Mouse (Mus musculus) forebrain, embryonic 11.5 days (tissue): ENCODE results near the gene Dtnbp1. TPM values are rescaled to one million over a fixed set of nuclear protein-coding genes. Genes with fewer than 3 reads are reported as not detected.
A peak's percentile ranks its signal among the peaks of the same experiment; 100 is the strongest.

Source experiments
- ATAC-seq: fragments of 200-750 bp; cut with Nextera tagmentation; replicated peaks from 2 replicates; pipeline ENCODE4 v1.8.0; 2017; ENCODE audit warnings: moderate TSS enrichment; ENCODE audit not compliant: low FRiP score
- DNase-seq: peaks from one replicate; pipeline ENCODE4 v3.0.0-alpha.2; 2017; ENCODE audit warnings: low spot score
- H3K27ac ChIP-seq: fragments of 300-500 bp; sonication (generic); 2 replicates; pipeline ENCODE4 v1.5.1; 2014; ENCODE audit warnings: low read depth, low read length
- H3K27me3 ChIP-seq: fragments of 300-500 bp; sonication (generic); 2 replicates; pipeline ENCODE4 v1.6.1; 2014; ENCODE audit warnings: mild to moderate bottlenecking, low read length, mixed read lengths; ENCODE audit not compliant: control insufficient read depth, insufficient read depth
- H3K36me3 ChIP-seq: fragments of 300-500 bp; sonication (generic); 2 replicates; pipeline ENCODE4 v1.6.1; 2014; ENCODE audit warnings: mild to moderate bottlenecking, low read length, moderate library complexity, mixed read lengths; ENCODE audit not compliant: control insufficient read depth, insufficient read depth
- H3K4me1 ChIP-seq: fragments of 300-500 bp; sonication (generic); replicated peaks from 2 replicates; pipeline ENCODE4 v1.6.1; 2014; ENCODE audit warnings: low read length, mixed read lengths; ENCODE audit not compliant: control insufficient read depth, insufficient read depth
- H3K4me2 ChIP-seq: fragments of 300-500 bp; sonication (generic); 2 replicates; pipeline ENCODE4 v1.6.1; 2014; ENCODE audit warnings: low read depth, mild to moderate bottlenecking, low read length, moderate library complexity, mixed read lengths; ENCODE audit not compliant: severe bottlenecking
- H3K4me3 ChIP-seq: fragments of 300-500 bp; sonication (generic); 2 replicates; pipeline ENCODE4 v1.5.1; 2014; ENCODE audit warnings: low read depth, low read length
- H3K9ac ChIP-seq: fragments of 300-500 bp; sonication (generic); 2 replicates; pipeline ENCODE4 v1.6.1; 2014; ENCODE audit warnings: low read length
- H3K9me3 ChIP-seq: fragments of 300-500 bp; sonication (generic); 2 replicates; pipeline ENCODE4 v1.6.1; 2016; ENCODE audit warnings: low read length, mixed read lengths; ENCODE audit not compliant: control insufficient read depth
- WGBS: fragments of 180-500 bp; shearing (Covaris S2); extraction: QIAGEN DNeasy Blood & Tissue Kit; methylation state at CpG from one replicate; pipeline ENCODE4 v1.1.7; 2014; 5-methylcytosine and 5-hydroxymethylcytosine counted together
- polyA plus RNA-seq: library from polyadenylated mRNA; unstranded; fragments of >200 nt; fragmentation: Nextera tagmentation; extraction: Ambion mirVana; gene quantifications from 2 replicates; pipeline ENCODE4 v1.2.1, GENCODE M21; 2014

The Dtnbp1 gene
- polyA plus RNA-seq, 1 experiment from 2014 or later, result 73.3 TPM

- no peak overlapping the region for H3K4me2 ChIP-seq
- H3K9me3 ChIP-seq, result no peaks in the 10 kb centered on the region
- peaks cover 12% of the 10 kb centered on the region for H3K36me3 ChIP-seq
- no peak for DNase-seq
- no peaks in the 10 kb centered on the region for H3K27me3 ChIP-seq
- 89% methylated on average over 5 of the region's 5 CpGs for WGBS
- H3K4me1 ChIP-seq, result no peaks in the 10 kb centered on the region
- no peak for ATAC-seq
- H3K9ac ChIP-seq, result no peak overlapping the region
- H3K27ac ChIP-seq, result no peak overlapping the region
- H3K4me3 ChIP-seq, result no peak overlapping the region
These were observed 86.6 kb downstream of the Dtnbp1 start for GRCm38 (mm10) chr13:44915382-44915781.

- DNase-seq, result no peak
- H3K9ac ChIP-seq, result no peak overlapping the region
- H3K36me3 ChIP-seq, result peaks cover 12% of the 10 kb centered on the region
- H3K27me3 ChIP-seq, result no peaks in the 10 kb centered on the region
- WGBS, result 65% methylated on average over 7 of the region's 7 CpGs
- H3K4me1 ChIP-seq, result 0 out of 2 replicates have a peak, but pooled peaks cover under 1% of the 10 kb centered on the region
- ATAC-seq, result no peak
- H3K4me2 ChIP-seq, result no peak overlapping the region
- no peak overlapping the region for H3K27ac ChIP-seq
- no peak overlapping the region for H3K4me3 ChIP-seq
- H3K9me3 ChIP-seq, result no peaks in the 10 kb centered on the region
These were observed 88.4 kb downstream of the Dtnbp1 start for GRCm38 (mm10) chr13:44913560-44913959.

GRCm38 (mm10) chr13:44912851-44913250, 89.1 kb downstream of the Dtnbp1 start:
- no peak overlapping the region for H3K4me3 ChIP-seq
- WGBS, result 98% methylated on average over 2 of the region's 2 CpGs
- no peaks in the 10 kb centered on the region for H3K9me3 ChIP-seq
- H3K4me2 ChIP-seq, result no peak overlapping the region
- no peak overlapping the region for H3K27ac ChIP-seq
- peaks cover 12% of the 10 kb centered on the region for H3K36me3 ChIP-seq
- no peak overlapping the region for H3K9ac ChIP-seq
- DNase-seq (no peak), ATAC-seq (no peak)
- no peaks in the 10 kb centered on the region for H3K27me3 ChIP-seq
- H3K4me1 ChIP-seq, result 0 out of 2 replicates have a peak, but pooled peaks cover 2% of the 10 kb centered on the region

- Histone ChIP-seq H3K4me1 (0 out of 2 replicates have a peak, but pooled peaks cover 2% of the 10 kb centered on the region), H3K9me3 (no peaks in the 10 kb centered on the region), H3K36me3 (peaks cover 5% of the 10 kb centered on the region; the same call in 1 of the 2 replicates), H3K27ac (no peak overlapping the region), H3K4me3 (no peak overlapping the region), H3K9ac (no peak overlapping the region), H3K27me3 (no peaks in the 10 kb centered on the region), H3K4me2 (no peak overlapping the region)
- WGBS, result 17% methylated on average over 1 of the region's 1 CpGs
- DNase-seq (peak; percentile 15), ATAC-seq (no peak)
These were observed 93.2 kb downstream of the Dtnbp1 start for GRCm38 (mm10) chr13:44908790-44909189.

GRCm38 (mm10) chr13:44907702-44908101, 94.2 kb downstream of the Dtnbp1 start:
- Histone ChIP-seq H3K4me1 (0 out of 2 replicates have a peak, but pooled peaks cover 2% of the 10 kb centered on the region), H3K4me2 (no peak overlapping the region), H3K36me3 (peaks cover under 1% of the 10 kb centered on the region; the same call in 1 of the 2 replicates), H3K4me3 (no peak overlapping the region), H3K27me3 (no peaks in the 10 kb centered on the region), H3K9me3 (no peaks in the 10 kb centered on the region), H3K9ac (no peak overlapping the region), H3K27ac (no peak overlapping the region; the same call in 1 of the 2 replicates)
- DNase-seq (peak; percentile 45), ATAC-seq (no peak)
- WGBS, result 67% methylated on average over 6 of the region's 6 CpGs

- WGBS, result 94% methylated on average over 11 of the region's 11 CpGs
- Histone ChIP-seq H3K4me2 (no peak overlapping the region), H3K27me3 (no peaks in the 10 kb centered on the region), H3K9me3 (no peaks in the 10 kb centered on the region), H3K36me3 (no peaks in the 10 kb centered on the region; the same call in 1 of the 2 replicates), H3K27ac (no peak overlapping the region), H3K4me1 (0 out of 2 replicates have a peak, but pooled peaks cover 2% of the 10 kb centered on the region), H3K4me3 (no peak overlapping the region), H3K9ac (no peak overlapping the region)
- DNase-seq (peak; percentile 30), ATAC-seq (no peak)
These were observed 95.8 kb downstream of the Dtnbp1 start for GRCm38 (mm10) chr13:44906141-44906540.

GRCm38 (mm10) chr13:44904271-44904670, 97.7 kb downstream of the Dtnbp1 start:
- Histone ChIP-seq H3K9ac (no peak overlapping the region), H3K4me1 (0 out of 2 replicates have a peak, but pooled peaks cover 2% of the 10 kb centered on the region), H3K36me3 (no peaks in the 10 kb centered on the region; the same call in 1 of the 2 replicates), H3K9me3 (no peaks in the 10 kb centered on the region), H3K4me3 (no peak overlapping the region), H3K27ac (no peak overlapping the region), H3K4me2 (no peak overlapping the region), H3K27me3 (no peaks in the 10 kb centered on the region)
- WGBS, result 65% methylated on average over 1 of the region's 1 CpGs
- no peak for DNase-seq
- ATAC-seq, result no peak

- Histone ChIP-seq H3K27me3 (no peaks in the 10 kb centered on the region), H3K9me3 (no peaks in the 10 kb centered on the region), H3K4me2 (no peak overlapping the region), H3K9ac (no peak overlapping the region), H3K36me3 (no peaks in the 10 kb centered on the region; the same call in 1 of the 2 replicates), H3K4me3 (no peak overlapping the region), H3K4me1 (0 out of 2 replicates have a peak, but pooled peaks cover under 1% of the 10 kb centered on the region), H3K27ac (no peak overlapping the region)
- ATAC-seq (no peak), DNase-seq (no peak)
These were observed 98.5 kb downstream of the Dtnbp1 start for GRCm38 (mm10) chr13:44903416-44903815.

GRCm38 (mm10) chr13:44902299-44902698, 99.6 kb downstream of the Dtnbp1 start:
- WGBS, result 97% methylated on average over 6 of the region's 6 CpGs
- Histone ChIP-seq H3K27me3 (no peaks in the 10 kb centered on the region), H3K9me3 (no peaks in the 10 kb centered on the region), H3K36me3 (no peaks in the 10 kb centered on the region; the same call in 1 of the 2 replicates), H3K4me3 (no peak overlapping the region), H3K4me2 (no peak overlapping the region), H3K9ac (no peak overlapping the region), H3K4me1 (no peaks in the 10 kb centered on the region), H3K27ac (no peak overlapping the region)
- ATAC-seq, result no peak
- peak; percentile 35 for DNase-seq
